Mouse (Mus musculus) bone marrow macrophage, adult 2 months (primary cell): ENCODE data around the gene Gm10153.

Source experiments
- CTCF ChIP-seq: IDR thresholded peaks from 2 replicates; pipeline ENCODE4 v1.5.1; 2012; ENCODE audit warnings: low read depth, mild to moderate bottlenecking, low read length, moderate library complexity
- POLR2A ChIP-seq: IDR thresholded peaks from 2 replicates; pipeline ENCODE4 v1.6.1; 2012; ENCODE audit warnings: mild to moderate bottlenecking, low read depth, low read length, borderline replicate concordance

GRCm38 (mm10) chr7:142152191-142152590 lies 38.0 kb downstream of the Gm10153 start:
- no peak for TF ChIP-seq POLR2A
- TF ChIP-seq CTCF, result no peak
